Mouse (Mus musculus) heart, embryonic 12.5 days (tissue): ENCODE data around the gene Zfp541. TPM values are rescaled to one million over a fixed set of nuclear protein-coding genes. Genes with fewer than 3 reads are reported as not detected.

Source experiments
- ATAC-seq: fragments of 200-750 bp; cut with Nextera tagmentation; 2 replicates; pipeline ENCODE4 v1.8.0; 2017; ENCODE audit warnings: moderate TSS enrichment, moderate library complexity; ENCODE audit not compliant: insufficient number of reproducible peaks, low FRiP score
- H3K27ac ChIP-seq: fragments of 300-500 bp; sonication (generic); 2 replicates; pipeline ENCODE4 v1.5.1; 2016; ENCODE audit warnings: mild to moderate bottlenecking, moderate library complexity; ENCODE audit not compliant: poor library complexity, severe bottlenecking
- H3K27me3 ChIP-seq: fragments of 300-500 bp; sonication (generic); replicated peaks from 2 replicates; pipeline ENCODE4 v1.6.1; 2016; ENCODE audit warnings: mild to moderate bottlenecking, moderate library complexity
- H3K36me3 ChIP-seq: fragments of 300-500 bp; sonication (generic); 2 replicates; pipeline ENCODE4 v1.6.1; 2016; ENCODE audit warnings: mild to moderate bottlenecking, moderate library complexity
- H3K4me1 ChIP-seq: fragments of 300-500 bp; sonication (generic); replicated peaks from 2 replicates; pipeline ENCODE4 v1.6.1; 2016; ENCODE audit warnings: mild to moderate bottlenecking
- H3K4me2 ChIP-seq: fragments of 300-500 bp; sonication (generic); 2 replicates; pipeline ENCODE4 v1.6.1; 2016; ENCODE audit warnings: mild to moderate bottlenecking, moderate library complexity
- H3K4me3 ChIP-seq: fragments of 300-500 bp; sonication (generic); 2 replicates; pipeline ENCODE4 v1.5.1; 2016; ENCODE audit warnings: mild to moderate bottlenecking
- H3K9ac ChIP-seq: fragments of 300-500 bp; sonication (generic); 2 replicates; pipeline ENCODE4 v1.6.1; 2016; ENCODE audit warnings: mild to moderate bottlenecking, moderate library complexity
- H3K9me3 ChIP-seq: fragments of 300-500 bp; sonication (generic); replicated peaks from 2 replicates; pipeline ENCODE4 v1.6.1; 2016; ENCODE audit warnings: mild to moderate bottlenecking, moderate library complexity
- WGBS: fragments of 180-500 bp; shearing (Covaris S2); methylation state at CpG from one replicate; pipeline ENCODE4 v1.1.7; 2016; 5-methylcytosine and 5-hydroxymethylcytosine counted together
- polyA plus RNA-seq: library from polyadenylated mRNA; unstranded; fragments of >200 nt; fragmentation: Nextera tagmentation; extraction: Ambion mirVana; gene quantifications from 2 replicates; pipeline ENCODE4 v1.2.1, GENCODE M21; 2016

The Zfp541 gene
- 0.05 TPM in 1 of 2 replicates, not detected in the other for polyA plus RNA-seq

DNA sequence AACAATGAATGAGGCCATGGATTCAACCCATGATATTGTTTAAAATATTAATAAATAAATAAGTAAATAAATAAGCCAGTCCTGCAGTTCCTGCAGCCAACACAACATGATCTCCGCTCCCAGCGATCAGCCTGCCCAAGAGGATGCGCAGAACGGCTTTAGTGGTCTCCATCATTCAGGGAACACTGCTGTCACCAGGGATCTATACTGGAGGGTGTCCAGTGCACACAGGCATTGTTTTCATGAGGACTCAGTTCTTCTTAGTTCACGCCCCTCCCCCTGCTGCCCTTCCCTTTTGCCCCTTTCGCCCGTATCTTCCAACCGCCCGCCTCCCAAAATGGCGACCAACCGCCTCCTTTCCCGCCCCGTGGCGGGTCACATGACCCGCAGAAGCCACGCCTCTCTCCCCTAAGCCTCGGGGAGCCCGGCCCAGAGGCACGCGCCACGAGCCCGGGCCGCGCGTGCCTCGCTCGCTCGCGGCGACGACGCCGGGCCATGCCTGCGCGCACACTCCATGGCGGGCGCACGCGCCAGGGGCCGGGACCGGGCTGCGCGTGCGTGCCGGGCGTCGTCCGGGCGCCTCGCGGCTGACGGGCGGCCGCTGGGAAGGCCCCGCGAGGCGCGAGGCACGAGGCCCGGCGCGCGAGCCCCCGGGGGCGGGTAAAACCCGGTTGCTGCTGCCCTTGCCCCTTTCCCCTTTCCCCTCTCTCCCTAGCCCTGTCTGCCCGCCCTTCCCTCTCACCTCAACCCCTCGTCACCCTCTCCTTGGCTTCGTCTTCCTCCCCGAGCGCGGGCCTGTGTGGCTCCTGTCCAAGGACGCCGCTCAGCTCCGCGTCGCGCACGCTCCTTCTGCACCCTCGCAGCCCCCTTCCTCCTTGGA, at the start of gene Zfp541:
Gene Zfp541, plus strand, starts transcription at position 596 of the 880 bp plus-strand sequence.
- H3K27ac ChIP-seq, result no peak within 1 kb of the TSS
- H3K9ac ChIP-seq, result no peak within 1 kb of the TSS
- peak within 1 kb of the TSS; percentile 53 for H3K4me2 ChIP-seq
- H3K9me3 ChIP-seq, result peaks cover 11% of the 10 kb centered on the region
- peak within 1 kb of the TSS; percentile 29 for H3K4me3 ChIP-seq
- ATAC-seq, result no peak
- H3K36me3 ChIP-seq, result no peaks in the 10 kb centered on the region
- H3K27me3 ChIP-seq, result peaks cover 51% of the 10 kb centered on the region
- WGBS, result 42% methylated on average over 80 of the region's 80 CpGs
- H3K4me1 ChIP-seq, result peaks cover 4% of the 10 kb centered on the region

DNA sequence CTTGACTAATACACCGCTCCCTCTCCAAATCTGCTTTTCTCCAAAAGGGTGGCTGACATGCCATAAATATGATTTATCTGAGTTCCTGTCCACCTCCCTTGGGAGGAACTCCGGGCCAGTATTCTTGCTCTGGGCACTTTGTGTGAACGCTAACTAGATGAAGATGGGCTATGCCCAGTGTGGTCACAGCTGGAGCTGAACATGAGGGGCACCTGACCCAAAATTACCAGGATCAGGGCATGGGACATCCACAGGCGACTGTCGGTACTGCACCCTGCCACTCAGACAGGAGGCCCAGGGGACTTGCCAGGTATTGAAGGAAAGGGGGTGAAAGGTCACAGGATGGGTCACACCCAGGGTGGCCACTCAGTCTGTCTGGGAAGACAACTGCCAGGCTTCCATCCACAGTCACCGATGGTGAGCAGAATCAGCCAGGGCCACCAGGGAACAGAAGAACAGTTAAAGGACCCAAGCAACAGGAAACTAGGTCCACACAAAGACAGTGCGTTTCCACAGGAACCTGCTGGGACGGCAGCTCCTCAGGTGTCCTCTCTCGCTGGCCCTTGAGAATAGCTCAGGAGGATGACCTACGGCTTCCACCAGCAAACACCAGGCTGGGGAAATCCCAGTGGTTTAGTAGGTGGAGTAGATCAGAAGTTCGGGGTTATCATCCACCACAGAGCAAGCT, 48.9 kb upstream of the Zfp541 start:
- ATAC-seq, result no peak
- 78% methylated on average over 11 of the region's 11 CpGs for WGBS
- Histone ChIP-seq H3K4me2 (no peak overlapping the region), H3K4me1 (peaks cover 42% of the 10 kb centered on the region), H3K36me3 (peaks cover 16% of the 10 kb centered on the region; the same call in 1 of the 2 replicates), H3K27me3 (no peaks in the 10 kb centered on the region), H3K9ac (no peak overlapping the region), H3K9me3 (no peaks in the 10 kb centered on the region), H3K27ac (no peak overlapping the region), H3K4me3 (no peak overlapping the region)

DNA sequence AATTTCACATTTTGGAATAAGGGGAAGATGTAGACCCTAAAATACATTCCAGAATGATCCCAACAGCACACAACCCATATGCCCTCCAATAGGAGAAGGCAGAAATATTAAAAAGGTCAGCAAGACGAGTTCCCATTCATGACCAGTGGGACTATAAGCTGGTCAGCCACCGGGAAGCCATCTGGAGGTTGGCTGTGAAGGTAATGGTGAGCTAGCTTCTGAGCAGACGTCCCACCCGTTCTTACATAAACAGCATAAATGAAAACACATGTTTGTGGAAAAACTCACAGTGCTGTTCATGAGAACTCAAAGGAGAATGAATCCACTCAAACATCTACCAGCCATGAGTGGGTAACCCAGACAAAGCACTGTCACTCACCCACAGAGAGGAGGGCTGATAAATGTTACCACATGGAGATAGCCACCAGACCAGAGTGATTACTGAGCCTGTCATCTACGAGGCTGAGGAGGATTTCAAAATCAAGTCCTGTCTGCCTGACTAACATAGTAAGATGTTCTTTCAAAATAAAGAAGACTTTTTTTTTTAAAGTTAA, 47.8 kb upstream of the Zfp541 start:
- Histone ChIP-seq H3K27ac (no peak overlapping the region), H3K36me3 (peaks cover 15% of the 10 kb centered on the region; the same call in 1 of the 2 replicates), H3K9me3 (no peaks in the 10 kb centered on the region), H3K4me1 (peaks cover 42% of the 10 kb centered on the region), H3K27me3 (no peaks in the 10 kb centered on the region), H3K9ac (no peak overlapping the region), H3K4me3 (no peak overlapping the region), H3K4me2 (no peak overlapping the region)
- ATAC-seq, result no peak
- WGBS, result 73% methylated on average over 5 of the region's 5 CpGs

DNA sequence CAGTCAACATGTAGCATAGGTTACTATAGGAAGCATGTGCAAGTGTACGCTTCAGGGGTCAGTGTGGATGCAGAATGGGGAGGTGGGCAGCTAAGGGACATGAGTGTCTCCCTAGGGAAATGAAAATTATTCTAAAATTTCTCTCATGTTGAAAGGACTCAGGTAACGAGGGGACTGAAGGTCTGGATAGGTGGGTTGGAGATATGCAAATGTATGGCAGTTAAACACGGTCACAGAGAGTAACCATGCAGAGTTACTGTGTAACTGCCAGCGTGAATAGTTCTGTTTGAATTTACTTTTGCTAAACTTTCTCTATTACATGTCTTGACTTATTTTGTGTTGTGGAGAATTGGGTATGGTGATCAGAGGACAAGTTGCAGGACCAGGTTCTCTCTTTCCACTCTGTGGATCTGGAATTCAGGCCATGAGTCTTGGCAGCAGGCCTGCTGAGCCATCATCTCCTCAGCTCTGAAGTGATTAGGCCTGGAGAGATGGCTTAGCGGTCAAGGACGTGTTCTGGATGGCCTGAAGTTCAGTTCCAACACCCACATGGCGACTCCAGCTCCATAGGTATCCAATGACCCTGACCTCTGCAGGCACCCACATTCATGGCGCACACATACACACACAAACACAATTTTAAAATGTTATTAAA, 47.0 kb upstream of the Zfp541 start:
- no peak overlapping the region for H3K4me2 ChIP-seq
- no peak overlapping the region for H3K9ac ChIP-seq
- no peaks in the 10 kb centered on the region for H3K9me3 ChIP-seq
- ATAC-seq, result no peak
- WGBS, result 80% methylated on average over 8 of the region's 8 CpGs
- H3K27me3 ChIP-seq, result no peaks in the 10 kb centered on the region
- H3K27ac ChIP-seq, result peak overlapping the region; percentile 2; the same call in 1 of the 2 replicates
- H3K36me3 ChIP-seq, result peaks cover 12% of the 10 kb centered on the region; the same call in 1 of the 2 replicates
- H3K4me1 ChIP-seq, result peaks cover 42% of the 10 kb centered on the region
- H3K4me3 ChIP-seq, result no peak overlapping the region

DNA sequence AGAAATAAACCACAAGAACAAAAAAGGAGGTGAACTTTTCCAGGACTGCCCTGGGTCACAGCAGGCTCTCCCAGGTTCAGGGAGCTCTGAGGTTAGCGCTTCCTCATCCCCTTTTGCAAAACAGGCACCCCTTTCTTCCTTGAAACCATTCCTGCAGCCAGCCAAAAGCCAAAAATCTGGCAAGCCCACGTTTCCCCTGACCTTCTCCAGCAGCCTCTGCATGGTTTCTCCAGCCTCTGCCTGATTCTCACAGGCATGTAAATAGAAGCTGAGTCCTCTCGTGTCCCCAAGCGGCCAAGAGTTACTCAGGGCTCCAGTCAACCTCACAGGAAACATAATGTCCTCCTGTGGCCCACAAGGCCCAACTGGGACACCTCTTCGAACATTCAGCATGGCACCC, 46.2 kb upstream of the Zfp541 start:
- no peak for ATAC-seq
- 0 out of 2 replicates have a peak overlapping the region, but pooled peaks have one; percentile 2 for H3K27ac ChIP-seq
- no peaks in the 10 kb centered on the region for H3K27me3 ChIP-seq
- no peaks in the 10 kb centered on the region for H3K9me3 ChIP-seq
- no peak overlapping the region for H3K9ac ChIP-seq
- H3K4me2 ChIP-seq, result no peak overlapping the region
- H3K4me3 ChIP-seq, result no peak overlapping the region
- H3K4me1 ChIP-seq, result peaks cover 38% of the 10 kb centered on the region
- peaks cover 12% of the 10 kb centered on the region; the same call in 1 of the 2 replicates for H3K36me3 ChIP-seq
- WGBS, result 85% methylated on average over 5 of the region's 5 CpGs

DNA sequence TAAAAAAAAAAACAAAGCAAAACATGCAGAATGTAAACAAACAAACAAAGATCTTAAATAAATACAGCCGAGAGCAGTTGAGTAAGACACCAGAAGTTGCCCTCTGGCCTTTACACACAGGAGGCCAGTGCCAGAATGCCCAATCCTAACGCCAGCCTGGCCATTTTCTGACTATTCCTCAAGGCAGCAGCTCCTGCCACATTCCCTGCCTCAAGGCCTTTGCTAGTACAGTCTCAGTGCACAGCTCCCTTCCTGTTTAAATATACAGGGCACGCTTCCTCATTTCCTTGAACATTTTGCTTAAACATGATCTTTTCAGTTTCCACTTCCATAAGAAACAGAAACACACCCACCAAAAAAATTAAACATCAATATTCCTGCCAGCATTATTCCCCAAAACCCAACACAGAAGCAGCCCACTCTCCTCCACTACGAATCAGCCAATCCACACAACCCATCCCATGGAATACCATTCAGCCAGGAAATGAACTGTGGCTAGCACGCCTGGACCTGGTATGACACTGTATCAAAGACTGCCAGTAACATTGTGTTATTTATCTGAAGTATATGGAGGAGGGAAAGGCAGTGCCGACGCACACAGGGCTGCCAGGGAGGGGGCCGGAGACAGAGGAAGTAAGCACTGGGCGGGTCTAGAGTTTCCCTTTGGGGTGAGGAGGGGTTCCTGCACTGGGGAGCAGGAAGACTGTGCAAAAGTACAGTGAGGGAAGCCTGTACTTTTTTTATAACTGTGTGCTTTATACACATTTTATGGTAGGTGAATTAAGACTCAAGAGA, 43.4 kb upstream of the Zfp541 start:
- Histone ChIP-seq H3K36me3 (0 out of 2 replicates have a peak, but pooled peaks cover 4% of the 10 kb centered on the region), H3K9me3 (no peaks in the 10 kb centered on the region), H3K27me3 (no peaks in the 10 kb centered on the region), H3K4me1 (peaks cover 30% of the 10 kb centered on the region), H3K27ac (peak overlapping the region; percentile 49; the same call in 1 of the 2 replicates), H3K4me3 (no peak overlapping the region), H3K4me2 (no peak overlapping the region), H3K9ac (no peak overlapping the region)
- WGBS, result 63% methylated on average over 9 of the region's 9 CpGs
- peak; percentile 75 for ATAC-seq

DNA sequence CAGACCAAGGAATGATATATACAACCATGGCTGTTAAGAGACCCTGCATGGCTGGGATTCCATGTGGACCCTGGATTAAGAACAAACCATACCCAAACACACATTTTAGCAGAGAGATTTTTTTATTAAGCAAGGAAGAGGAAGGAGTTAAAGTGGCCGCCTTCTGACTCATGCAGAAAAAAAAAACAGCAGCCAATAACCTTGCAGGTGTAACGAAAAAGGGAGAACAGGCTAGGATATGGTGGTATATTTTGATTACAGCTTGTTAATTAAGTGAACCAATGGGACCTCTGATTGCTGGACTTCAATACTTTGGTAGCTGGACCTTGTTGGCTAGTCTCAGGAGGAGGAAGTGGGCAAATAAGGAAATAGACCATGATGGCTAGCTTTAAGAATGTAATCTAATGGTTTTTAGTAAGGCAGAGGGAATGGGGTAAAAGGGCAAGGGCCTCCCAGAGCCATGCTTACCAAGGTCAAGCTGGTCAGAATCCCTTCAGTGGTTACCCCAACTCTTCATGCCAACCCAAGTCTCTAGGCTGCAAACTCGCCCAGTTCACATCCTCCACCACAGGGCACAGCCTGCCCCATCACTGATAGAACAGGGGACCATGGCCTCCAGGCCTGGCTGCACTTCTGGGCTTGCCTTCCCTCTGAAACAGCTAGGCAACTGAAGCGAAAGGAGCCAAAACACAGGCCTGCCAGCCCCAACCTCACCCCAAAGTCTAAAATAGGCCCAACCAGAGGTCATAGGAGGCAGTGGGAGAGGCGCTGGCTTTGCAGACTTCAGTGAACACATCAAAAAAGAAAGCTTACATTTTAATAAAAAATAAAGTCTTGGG, 42.1 kb upstream of the Zfp541 start:
- Histone ChIP-seq H3K27ac (no peak overlapping the region), H3K4me3 (no peak overlapping the region), H3K4me1 (peaks cover 31% of the 10 kb centered on the region), H3K9ac (no peak overlapping the region), H3K9me3 (no peaks in the 10 kb centered on the region), H3K4me2 (no peak overlapping the region), H3K36me3 (0 out of 2 replicates have a peak, but pooled peaks cover 4% of the 10 kb centered on the region), H3K27me3 (no peaks in the 10 kb centered on the region)
- ATAC-seq, result no peak
- WGBS, result 87% methylated on average over 5 of the region's 5 CpGs

DNA sequence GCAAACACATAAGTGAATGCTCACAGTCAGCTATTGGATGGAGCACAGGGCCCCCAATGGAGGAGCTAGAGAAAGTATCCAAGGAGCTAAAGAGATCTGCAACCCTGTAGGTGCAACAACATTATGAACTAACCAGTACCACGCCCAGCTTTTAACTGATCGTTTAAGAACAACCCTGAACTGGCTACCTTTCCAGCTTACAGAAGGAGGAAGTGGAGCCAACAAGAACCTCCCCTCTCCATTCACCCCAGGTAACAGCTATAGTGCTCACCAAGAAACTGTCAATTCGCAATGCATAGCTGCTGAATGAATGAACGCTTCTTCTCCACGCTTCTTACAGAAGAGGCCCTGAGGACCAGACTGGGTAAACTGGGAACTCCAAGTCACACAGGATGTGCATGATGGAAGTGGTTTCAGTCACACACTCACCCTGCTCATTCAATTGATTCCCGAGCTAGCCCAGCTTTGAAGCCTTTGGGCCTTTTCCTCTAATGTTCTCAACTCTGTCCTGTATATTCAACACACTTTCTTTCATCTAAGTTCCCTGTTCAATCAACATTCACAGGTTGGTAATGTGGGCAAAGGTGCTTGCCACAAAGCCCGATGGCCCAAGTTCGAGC, 36.9 kb upstream of the Zfp541 start:
- H3K36me3 ChIP-seq, result peaks cover 6% of the 10 kb centered on the region; the same call in 1 of the 2 replicates
- 86% methylated on average over 8 of the region's 8 CpGs for WGBS
- H3K9me3 ChIP-seq, result no peaks in the 10 kb centered on the region
- no peak overlapping the region for H3K4me2 ChIP-seq
- no peaks in the 10 kb centered on the region for H3K27me3 ChIP-seq
- peaks cover 29% of the 10 kb centered on the region for H3K4me1 ChIP-seq
- ATAC-seq, result no peak
- H3K4me3 ChIP-seq, result no peak overlapping the region
- H3K9ac ChIP-seq, result no peak overlapping the region
- no peak overlapping the region for H3K27ac ChIP-seq

DNA sequence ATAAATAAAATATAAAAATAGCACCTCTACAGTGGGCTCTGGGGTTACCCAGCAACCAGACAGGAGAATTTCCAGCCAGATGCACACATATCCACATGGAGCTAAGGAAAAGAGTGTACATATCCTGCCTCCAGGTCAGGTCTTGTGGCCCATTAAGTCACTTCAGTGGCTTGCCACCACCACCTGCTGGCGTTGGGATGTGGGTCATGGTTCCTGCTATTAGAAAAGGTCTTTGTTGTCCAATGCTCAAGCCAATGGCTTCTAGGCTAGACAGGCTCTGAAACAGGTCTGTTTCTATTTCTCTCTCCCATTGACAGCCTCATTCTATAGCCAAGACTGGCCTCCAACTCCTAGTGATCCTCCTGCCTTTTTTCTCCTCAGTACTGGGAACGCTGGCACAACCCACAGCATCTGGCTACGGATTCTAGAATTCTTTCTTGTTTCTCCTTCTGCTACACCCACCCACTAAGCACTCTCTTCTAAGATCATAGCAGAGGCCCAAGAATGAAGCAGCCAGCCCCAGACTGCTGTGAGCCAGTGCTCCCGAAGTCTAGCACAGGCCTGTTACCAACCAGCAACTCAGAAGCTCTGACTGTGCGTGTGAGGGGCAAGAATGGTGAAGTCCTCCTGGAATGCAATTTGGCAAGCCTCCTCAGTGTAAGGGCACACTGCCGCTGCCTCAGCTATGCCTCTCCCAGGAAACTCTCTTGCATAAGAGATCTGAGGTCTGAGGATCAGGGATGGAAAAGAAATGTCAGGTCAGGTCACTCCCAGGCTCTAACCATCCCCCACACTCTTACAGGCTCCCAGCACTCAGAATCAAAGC, 33.3 kb upstream of the Zfp541 start:
- ATAC-seq, result no peak
- H3K4me3 ChIP-seq, result no peak overlapping the region
- H3K27ac ChIP-seq, result no peak overlapping the region
- H3K9me3 ChIP-seq, result no peaks in the 10 kb centered on the region
- no peak overlapping the region for H3K4me2 ChIP-seq
- no peak overlapping the region for H3K9ac ChIP-seq
- peaks cover 12% of the 10 kb centered on the region for H3K36me3 ChIP-seq
- H3K4me1 ChIP-seq, result peaks cover 19% of the 10 kb centered on the region
- no peaks in the 10 kb centered on the region for H3K27me3 ChIP-seq
- 82% methylated on average over 6 of the region's 6 CpGs for WGBS
